Mouse (Mus musculus) spleen, postnatal 0 days (tissue): ENCODE data around the gene Unc79. TPM values are rescaled to one million over a fixed set of nuclear protein-coding genes. Genes with fewer than 3 reads are reported as not detected.

Experiments
- polyA plus RNA-seq: library from polyadenylated mRNA; unstranded; fragments of >200 nt; fragmentation: Nextera tagmentation; extraction: Ambion mirVana; gene quantifications from 2 replicates; pipeline ENCODE4 v1.2.1, GENCODE M21; 2015

The Unc79 gene
- polyA plus RNA-seq: 0.02 and 0.04 TPM in 2 replicates

GRCm38 (mm10) chr12:102948778-102949394 lies at the start of gene Unc79:
Gene Unc79 (plus strand): TSS chr12:102948859.

GRCm38 (mm10) chr12:102899091-102899490 lies 49.6 kb upstream of the Unc79 start, which contains the start of gene Cox8c:
Gene Cox8c (plus strand): TSS chr12:102899316.

Other genes with a start within 250 kb of the Unc79 start
- gene Itpk1, start 243.9 kb upstream of the Unc79 start, polyA plus RNA-seq: 4.3 and 6.0 TPM in 2 replicates
- 5.4 and 8.3 TPM in 2 replicates for gene Moap1, start 205.2 kb upstream of the Unc79 start, polyA plus RNA-seq
- 10.0 and 11.3 TPM in 2 replicates for gene Tmem251, start 205.1 kb upstream of the Unc79 start, polyA plus RNA-seq
- 0.77 TPM in 1 of 2 replicates, not detected in the other for gene Gm28051, start 191.1 kb upstream of the Unc79 start, polyA plus RNA-seq
- gene Gon7, start 191.1 kb upstream of the Unc79 start, polyA plus RNA-seq: 20.8 and 22.2 TPM in 2 replicates
- gene Ubr7, start 190.9 kb upstream of the Unc79 start, polyA plus RNA-seq: 25.6 and 26.4 TPM in 2 replicates
- gene Gm20604, start 190.2 kb upstream of the Unc79 start, polyA plus RNA-seq: 12.4 and 12.5 TPM in 2 replicates
- gene Btbd7, start 70.4 kb upstream of the Unc79 start, polyA plus RNA-seq: 7.0 and 8.2 TPM in 2 replicates
- gene Cox8c, start 49.5 kb upstream of the Unc79 start, polyA plus RNA-seq: not detected in 2 replicates